Mouse (Mus musculus) cortical plate, adult 2 months (tissue): Measurements from ENCODE around the gene Cask.

Source experiments
- CTCF ChIP-seq: fragments of 200-500 bp; IDR thresholded peaks from 2 replicates; pipeline ENCODE4 v1.5.1; 2011; ENCODE audit warnings: mild to moderate bottlenecking, control low read depth, low read length; ENCODE audit not compliant: insufficient read depth; ENCODE audit errors: extremely low read depth
- POLR2A ChIP-seq: fragments of 200-500 bp; IDR thresholded peaks from 2 replicates; pipeline ENCODE4 v1.6.1; 2011; ENCODE audit warnings: mild to moderate bottlenecking, low read length, control low read depth; ENCODE audit not compliant: insufficient read depth; ENCODE audit errors: extremely low read depth

DNA sequence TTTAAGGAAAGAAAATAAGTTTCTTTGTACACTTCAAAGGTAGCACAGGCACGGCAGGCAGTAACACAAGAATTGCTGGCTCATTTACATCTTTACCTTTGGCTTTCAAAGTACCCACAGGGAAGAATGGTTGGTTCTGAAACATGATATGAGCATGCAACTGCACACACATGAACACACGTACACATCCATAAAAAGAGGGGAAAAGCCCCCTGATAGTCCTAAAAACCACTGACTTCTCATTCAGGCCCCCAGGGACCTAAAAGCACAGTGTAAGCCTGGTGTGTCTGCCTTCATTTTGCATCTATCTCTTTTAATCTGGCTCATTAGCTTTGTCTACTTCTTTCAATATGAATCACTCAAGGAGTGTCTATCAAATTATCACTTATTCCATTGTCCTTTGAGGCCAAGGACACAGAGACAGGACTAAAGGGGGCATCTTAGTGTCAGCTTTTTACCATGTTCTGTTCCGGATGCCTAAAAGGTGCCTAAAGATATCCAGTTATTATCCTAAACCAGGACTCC is 192.5 kb downstream of the Cask start:
- TF ChIP-seq CTCF (no peak), POLR2A (no peak)
